Mouse (Mus musculus): Measurements from ENCODE around the gene Ints7.

DNA sequence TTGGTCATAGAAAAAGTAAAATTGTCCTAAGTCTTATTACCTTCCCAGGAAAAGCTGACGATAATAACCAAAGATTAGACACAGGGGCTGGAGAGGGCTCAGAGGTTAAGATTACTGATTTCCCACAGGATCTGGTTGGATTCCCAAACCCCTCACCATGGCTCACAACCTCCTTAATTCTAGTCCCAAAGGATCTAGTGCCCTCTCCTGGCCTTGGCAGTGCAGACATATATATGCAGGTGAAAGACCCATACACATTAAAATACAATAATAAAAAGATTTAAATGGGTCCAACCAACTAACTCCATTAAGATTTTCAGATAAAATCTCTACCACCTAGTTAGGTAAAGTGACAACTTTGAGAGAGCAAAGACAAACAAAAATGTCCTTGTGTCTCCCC lies 7.6 kb upstream of the Ints7 start:
- TF ChIP-seq POLR2A (IDR thresholded peaks at IDR 0.05; ENCODE audit: extremely low read depth, insufficient read depth, low read length): no peak
- peak; percentile 19; the same call in 1 of the 2 replicates for TF ChIP-seq CTCF (IDR thresholded peaks at IDR 0.05; ENCODE audit: low read depth, low read length)

All from liver, adult 2 months (tissue).